Mouse (Mus musculus) stomach, embryonic 16.5 days (tissue): ENCODE data around the gene Vav2. TPM values are rescaled to one million over a fixed set of nuclear protein-coding genes. Genes with fewer than 3 reads are reported as not detected.

Source experiments
- ATAC-seq: fragments of 200-750 bp; cut with Nextera tagmentation; 2 replicates; pipeline ENCODE4 v1.8.0; 2017; ENCODE audit warnings: moderate number of reproducible peaks, moderate TSS enrichment; ENCODE audit not compliant: insufficient read depth, low FRiP score
- H3K27ac ChIP-seq: fragments of 300-500 bp; sonication (generic); 2 replicates; pipeline ENCODE4 v1.5.1; 2014; ENCODE audit warnings: low read length
- H3K27me3 ChIP-seq: fragments of 300-500 bp; sonication (generic); 2 replicates; pipeline ENCODE4 v1.6.1; 2014; ENCODE audit warnings: low read length, control low read depth, mixed read lengths; ENCODE audit not compliant: control insufficient read depth, insufficient read depth
- H3K36me3 ChIP-seq: fragments of 300-500 bp; sonication (generic); 2 replicates; pipeline ENCODE4 v1.6.1; 2014; ENCODE audit warnings: low read length; ENCODE audit not compliant: control insufficient read depth, insufficient read depth
- H3K4me1 ChIP-seq: fragments of 300-500 bp; sonication (generic); 2 replicates; pipeline ENCODE4 v1.6.1; 2014; ENCODE audit warnings: low read length, control low read depth, mixed read lengths; ENCODE audit not compliant: control insufficient read depth, insufficient read depth
- H3K4me2 ChIP-seq: fragments of 300-500 bp; sonication (generic); 2 replicates; pipeline ENCODE4 v1.6.1; 2014; ENCODE audit warnings: low read depth, low read length, mixed read lengths
- H3K4me3 ChIP-seq: fragments of 300-500 bp; sonication (generic); replicated peaks from 2 replicates; pipeline ENCODE4 v1.5.1; 2014; ENCODE audit warnings: mild to moderate bottlenecking, low read length
- H3K9ac ChIP-seq: fragments of 300-500 bp; sonication (generic); 2 replicates; pipeline ENCODE4 v1.6.1; 2014; ENCODE audit warnings: low read length
- H3K9me3 ChIP-seq: fragments of 300-500 bp; sonication (generic); replicated peaks from 2 replicates; pipeline ENCODE4 v1.6.1; 2016; ENCODE audit warnings: low read length, control low read depth; ENCODE audit not compliant: control insufficient read depth
- WGBS: fragments of 180-500 bp; shearing (Covaris S2); extraction: QIAGEN DNeasy Blood & Tissue Kit; methylation state at CpG from one replicate; pipeline ENCODE4 v1.1.7; 2014; 5-methylcytosine and 5-hydroxymethylcytosine counted together
- polyA plus RNA-seq: library from polyadenylated mRNA; unstranded; fragments of >200 nt; fragmentation: Nextera tagmentation; extraction: Ambion mirVana; gene quantifications from 2 replicates; pipeline ENCODE4 v1.2.1, GENCODE M21; 2015

The Vav2 gene
- polyA plus RNA-seq, 1 experiment from 2014 or later: 6.8 TPM

- H3K27ac ChIP-seq: no peak overlapping the region
- H3K4me2 ChIP-seq: no peak overlapping the region
- 32% methylated on average over 4 of the region's 4 CpGs for WGBS
- no peaks in the 10 kb centered on the region for H3K36me3 ChIP-seq
- no peaks in the 10 kb centered on the region for H3K9me3 ChIP-seq
- no peaks in the 10 kb centered on the region for H3K27me3 ChIP-seq
- no peak overlapping the region for H3K9ac ChIP-seq
- no peak for ATAC-seq
- no peaks in the 10 kb centered on the region; the same call in 1 of the 2 replicates for H3K4me1 ChIP-seq
- no peak overlapping the region for H3K4me3 ChIP-seq
Observed at GRCm38 (mm10) chr2:27237342-27237741, 189.5 kb downstream of the Vav2 start.

DNA sequence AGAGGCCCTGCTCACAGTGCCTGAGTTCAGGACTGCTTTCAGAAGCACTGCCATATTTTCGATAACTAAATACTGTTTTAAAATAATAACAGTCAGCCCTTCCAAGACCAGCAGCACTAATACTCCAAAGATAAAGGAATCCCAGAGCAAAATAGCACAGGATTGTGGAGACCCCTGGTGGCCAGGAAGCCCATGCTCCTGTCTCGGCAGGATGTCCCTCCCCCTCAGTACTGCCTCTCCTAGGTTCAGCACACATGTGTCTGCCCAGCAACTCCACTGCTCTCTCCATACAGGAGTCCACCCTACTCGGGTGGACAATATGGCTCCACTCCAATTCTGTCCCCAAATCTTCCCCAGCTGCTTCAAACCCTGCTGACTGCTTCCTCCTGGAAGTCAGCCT, 191.1 kb downstream of the Vav2 start:
- no peak overlapping the region for H3K4me2 ChIP-seq
- ATAC-seq: peak; percentile 52; the same call in 1 of the 2 replicates

DNA sequence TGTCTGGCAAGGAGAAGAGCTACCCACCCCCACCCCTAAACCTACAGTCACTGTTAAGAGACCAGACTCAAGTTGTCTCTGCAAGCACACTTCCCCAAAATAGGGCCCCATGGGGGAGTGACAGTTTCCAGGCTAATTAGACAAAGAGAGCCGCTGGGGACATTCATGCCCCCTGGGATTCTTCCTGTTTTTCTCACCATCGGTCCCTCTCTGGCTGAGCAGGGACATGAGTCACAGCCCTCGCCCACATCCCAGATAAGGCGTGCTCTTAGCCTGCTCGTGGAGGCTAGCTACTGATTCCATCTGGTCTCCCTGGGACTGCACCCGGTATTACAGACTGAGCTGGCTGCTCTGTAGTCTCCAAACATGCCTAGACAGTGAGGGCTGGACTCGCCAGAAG, 194.5 kb downstream of the Vav2 start:
- no peak overlapping the region for H3K9ac ChIP-seq

More for the DNA sequence above, 191.1 kb downstream of the Vav2 start:
- H3K27ac ChIP-seq: no peak overlapping the region
- no peak overlapping the region for H3K9ac ChIP-seq
- no peaks in the 10 kb centered on the region for H3K9me3 ChIP-seq
- no peaks in the 10 kb centered on the region; the same call in 1 of the 2 replicates for H3K4me1 ChIP-seq
- no peaks in the 10 kb centered on the region for H3K36me3 ChIP-seq
- 21% methylated on average over 3 of the region's 3 CpGs for WGBS
- no peaks in the 10 kb centered on the region for H3K27me3 ChIP-seq
- no peak overlapping the region for H3K4me3 ChIP-seq

GRCm38 (mm10) chr2:27229481-27230105, 197.2 kb downstream of the Vav2 start:
- Histone ChIP-seq H3K36me3 (no peaks in the 10 kb centered on the region), H3K27me3 (no peaks in the 10 kb centered on the region), H3K27ac (no peak overlapping the region), H3K4me1 (no peaks in the 10 kb centered on the region; the same call in 1 of the 2 replicates), H3K9me3 (no peaks in the 10 kb centered on the region), H3K4me3 (no peak overlapping the region), H3K9ac (no peak overlapping the region), H3K4me2 (no peak overlapping the region)
- ATAC-seq: no peak
- WGBS: 79% methylated on average over 2 of the region's 2 CpGs

More for the DNA sequence above, 194.5 kb downstream of the Vav2 start:
- peak; percentile 38; the same call in 1 of the 2 replicates for ATAC-seq
- WGBS: 24% methylated on average over 7 of the region's 7 CpGs
- Histone ChIP-seq H3K27ac (peak overlapping the region; percentile 22; the same call in 1 of the 2 replicates), H3K4me1 (no peaks in the 10 kb centered on the region; the same call in 1 of the 2 replicates), H3K4me2 (no peak overlapping the region), H3K4me3 (no peak overlapping the region), H3K9me3 (no peaks in the 10 kb centered on the region), H3K36me3 (no peaks in the 10 kb centered on the region), H3K27me3 (no peaks in the 10 kb centered on the region)

DNA sequence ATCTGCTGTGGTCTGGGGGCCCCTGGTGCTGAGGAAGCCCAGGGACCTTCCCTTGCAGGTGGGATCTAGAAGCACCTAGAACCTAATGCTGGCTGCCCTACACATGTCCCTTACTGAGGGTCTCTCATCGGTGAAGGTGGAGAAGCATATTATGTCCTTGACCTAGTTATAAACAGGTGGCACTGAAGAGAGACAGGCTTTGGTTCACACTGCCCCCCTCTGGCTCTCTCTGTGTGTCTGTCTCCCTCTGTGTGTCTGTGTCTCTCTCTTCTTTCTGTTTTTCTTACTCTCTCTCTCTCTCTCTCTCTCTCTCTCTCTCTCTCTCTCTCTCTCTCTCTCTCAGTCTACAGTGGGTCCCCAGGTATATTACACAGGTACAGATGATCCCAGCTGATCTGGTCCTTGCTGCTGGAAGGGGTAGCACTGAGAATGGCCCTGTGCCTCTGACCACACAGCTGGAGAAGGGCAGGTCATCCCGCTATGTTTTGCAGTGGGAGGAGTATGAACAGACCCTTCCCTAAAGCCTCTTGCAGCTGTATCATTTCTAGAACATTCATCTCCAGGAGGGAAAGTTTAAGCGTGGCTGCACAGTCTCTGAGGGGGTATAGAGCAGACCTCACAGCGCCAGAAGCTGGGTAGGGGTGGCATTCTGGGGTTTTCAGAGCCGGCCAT, 197.9 kb downstream of the Vav2 start:
- Histone ChIP-seq H3K9me3 (no peaks in the 10 kb centered on the region), H3K27ac (no peak overlapping the region), H3K9ac (no peak overlapping the region), H3K4me2 (no peak overlapping the region), H3K27me3 (no peaks in the 10 kb centered on the region), H3K4me3 (no peak overlapping the region), H3K36me3 (no peaks in the 10 kb centered on the region), H3K4me1 (no peaks in the 10 kb centered on the region; the same call in 1 of the 2 replicates)
- WGBS: 75% methylated on average over 5 of the region's 5 CpGs
- no peak for ATAC-seq

DNA sequence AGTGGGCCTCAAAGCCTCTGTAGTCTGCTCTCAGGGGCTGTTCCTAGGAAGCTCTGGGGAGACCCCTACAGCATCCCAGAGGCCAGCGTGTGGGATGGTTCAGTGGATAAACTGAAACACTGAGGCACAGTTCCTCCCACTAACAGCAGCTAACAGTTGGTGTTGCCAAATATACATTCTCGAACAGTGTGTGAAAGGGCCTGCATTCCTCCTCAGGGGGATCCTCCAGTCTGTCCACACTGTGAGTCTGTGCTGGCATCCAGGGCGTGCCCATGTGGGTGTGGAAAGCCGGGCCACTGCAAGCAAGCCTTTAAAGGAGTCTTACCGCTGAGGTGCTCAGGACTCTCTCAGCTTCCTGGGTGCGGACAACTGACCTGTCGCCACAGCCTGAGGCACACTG, 200.3 kb downstream of the Vav2 start:
- no peak overlapping the region for H3K27ac ChIP-seq
- no peak overlapping the region for H3K9ac ChIP-seq
- no peak overlapping the region for H3K4me3 ChIP-seq
- no peak for ATAC-seq
- H3K27me3 ChIP-seq: no peaks in the 10 kb centered on the region
- no peak overlapping the region for H3K4me2 ChIP-seq
- WGBS: 54% methylated on average over 7 of the region's 7 CpGs
- H3K4me1 ChIP-seq: no peaks in the 10 kb centered on the region
- no peaks in the 10 kb centered on the region for H3K9me3 ChIP-seq
- no peaks in the 10 kb centered on the region for H3K36me3 ChIP-seq

DNA sequence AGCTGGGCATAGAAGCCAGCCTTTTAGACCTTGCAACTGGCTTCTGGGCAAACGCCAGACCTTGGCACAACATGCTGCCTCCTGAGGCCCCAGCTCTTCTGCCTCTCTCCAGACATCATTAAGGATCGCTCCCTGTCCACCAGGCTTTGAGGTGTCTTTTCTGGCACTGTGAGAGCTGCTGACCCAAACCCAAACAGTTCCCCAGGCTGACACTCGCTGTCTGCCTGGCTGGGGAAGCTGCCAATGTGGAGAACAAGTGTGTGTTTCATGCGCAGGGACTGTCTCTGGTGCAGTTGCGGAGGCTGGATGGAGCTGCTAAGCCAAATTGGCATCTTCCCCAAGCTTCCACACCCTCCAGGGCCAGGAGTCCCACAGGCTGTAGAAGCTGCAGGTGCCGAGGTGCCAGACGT, 203.8 kb downstream of the Vav2 start:
- Histone ChIP-seq H3K4me3 (no peak overlapping the region), H3K9me3 (no peaks in the 10 kb centered on the region), H3K36me3 (no peaks in the 10 kb centered on the region), H3K4me1 (no peaks in the 10 kb centered on the region), H3K9ac (no peak overlapping the region), H3K4me2 (no peak overlapping the region), H3K27me3 (no peaks in the 10 kb centered on the region), H3K27ac (no peak overlapping the region)
- ATAC-seq: no peak
- 83% methylated on average over 7 of the region's 7 CpGs for WGBS

- Histone ChIP-seq H3K4me3 (no peak overlapping the region), H3K9me3 (no peaks in the 10 kb centered on the region), H3K27ac (no peak overlapping the region), H3K4me1 (no peaks in the 10 kb centered on the region), H3K36me3 (no peaks in the 10 kb centered on the region), H3K9ac (no peak overlapping the region), H3K4me2 (no peak overlapping the region), H3K27me3 (no peaks in the 10 kb centered on the region)
- no peak for ATAC-seq
- WGBS: 84% methylated on average over 8 of the region's 8 CpGs
Observed at GRCm38 (mm10) chr2:27218569-27218968, 208.3 kb downstream of the Vav2 start.

DNA sequence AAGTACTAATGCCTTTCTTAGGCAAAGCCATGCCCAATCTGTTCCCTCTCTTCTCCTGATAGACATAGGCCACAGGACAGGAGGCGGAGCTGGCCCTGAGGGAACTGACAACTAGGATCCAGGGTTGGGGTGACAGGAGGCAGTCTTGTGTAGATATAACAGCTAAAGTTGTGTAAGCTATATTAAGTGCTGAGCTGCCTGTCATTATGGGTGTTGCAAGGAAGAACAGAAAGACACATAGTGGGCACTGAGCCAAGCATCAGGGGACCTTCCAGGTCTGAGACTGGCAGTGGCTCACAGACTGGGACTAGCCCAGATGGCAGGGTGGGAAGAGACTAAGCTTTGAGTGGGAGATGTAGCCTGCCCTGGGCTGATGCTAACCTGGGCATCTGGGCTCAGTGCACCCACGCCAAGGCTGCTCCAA, 208.7 kb downstream of the Vav2 start:
- Histone ChIP-seq H3K9ac (no peak overlapping the region), H3K36me3 (no peaks in the 10 kb centered on the region), H3K4me3 (no peak overlapping the region), H3K27me3 (no peaks in the 10 kb centered on the region), H3K9me3 (no peaks in the 10 kb centered on the region), H3K27ac (no peak overlapping the region), H3K4me1 (no peaks in the 10 kb centered on the region), H3K4me2 (no peak overlapping the region)
- 74% methylated on average over 2 of the region's 2 CpGs for WGBS
- ATAC-seq: no peak
